Mouse (Mus musculus) stomach, embryonic 16.5 days (tissue): Measurements from ENCODE around the gene Lrguk. TPM values are rescaled to one million over a fixed set of nuclear protein-coding genes. Genes with fewer than 3 reads are reported as not detected.
A peak's percentile ranks its signal among the peaks of the same experiment; 100 is the strongest.

Source experiments
- ATAC-seq: fragments of 200-750 bp; cut with Nextera tagmentation; 2 replicates; pipeline ENCODE4 v1.8.0; 2017; ENCODE audit warnings: moderate number of reproducible peaks, moderate TSS enrichment; ENCODE audit not compliant: insufficient read depth, low FRiP score
- H3K27ac ChIP-seq: fragments of 300-500 bp; sonication (generic); 2 replicates; pipeline ENCODE4 v1.5.1; 2014; ENCODE audit warnings: low read length
- H3K27me3 ChIP-seq: fragments of 300-500 bp; sonication (generic); 2 replicates; pipeline ENCODE4 v1.6.1; 2014; ENCODE audit warnings: low read length, control low read depth, mixed read lengths; ENCODE audit not compliant: control insufficient read depth, insufficient read depth
- H3K36me3 ChIP-seq: fragments of 300-500 bp; sonication (generic); 2 replicates; pipeline ENCODE4 v1.6.1; 2014; ENCODE audit warnings: low read length; ENCODE audit not compliant: control insufficient read depth, insufficient read depth
- H3K4me1 ChIP-seq: fragments of 300-500 bp; sonication (generic); 2 replicates; pipeline ENCODE4 v1.6.1; 2014; ENCODE audit warnings: low read length, control low read depth, mixed read lengths; ENCODE audit not compliant: control insufficient read depth, insufficient read depth
- H3K4me2 ChIP-seq: fragments of 300-500 bp; sonication (generic); 2 replicates; pipeline ENCODE4 v1.6.1; 2014; ENCODE audit warnings: low read depth, low read length, mixed read lengths
- H3K4me3 ChIP-seq: fragments of 300-500 bp; sonication (generic); replicated peaks from 2 replicates; pipeline ENCODE4 v1.5.1; 2014; ENCODE audit warnings: mild to moderate bottlenecking, low read length
- H3K9ac ChIP-seq: fragments of 300-500 bp; sonication (generic); 2 replicates; pipeline ENCODE4 v1.6.1; 2014; ENCODE audit warnings: low read length
- H3K9me3 ChIP-seq: fragments of 300-500 bp; sonication (generic); replicated peaks from 2 replicates; pipeline ENCODE4 v1.6.1; 2016; ENCODE audit warnings: low read length, control low read depth; ENCODE audit not compliant: control insufficient read depth
- WGBS: fragments of 180-500 bp; shearing (Covaris S2); extraction: QIAGEN DNeasy Blood & Tissue Kit; methylation state at CpG from one replicate; pipeline ENCODE4 v1.1.7; 2014; 5-methylcytosine and 5-hydroxymethylcytosine counted together
- polyA plus RNA-seq: library from polyadenylated mRNA; unstranded; fragments of >200 nt; fragmentation: Nextera tagmentation; extraction: Ambion mirVana; gene quantifications from 2 replicates; pipeline ENCODE4 v1.2.1, GENCODE M21; 2015

Lrguk gene
- polyA plus RNA-seq, 1 experiment from 2014 or later, result 0.44 TPM

GRCm38 (mm10) chr6:34149066-34149465, 119.8 kb downstream of the Lrguk start:
- Histone ChIP-seq H3K9me3 (no peaks in the 10 kb centered on the region), H3K4me2 (no peak overlapping the region), H3K4me1 (peaks cover 17% of the 10 kb centered on the region), H3K9ac (no peak overlapping the region), H3K27me3 (no peaks in the 10 kb centered on the region), H3K4me3 (no peak overlapping the region), H3K36me3 (no peaks in the 10 kb centered on the region), H3K27ac (no peak overlapping the region)
- no peak for ATAC-seq
- 80% methylated on average over 9 of the region's 9 CpGs for WGBS

GRCm38 (mm10) chr6:34149821-34150220, 120.6 kb downstream of the Lrguk start:
- no peak for ATAC-seq

GRCm38 (mm10) chr6:34153069-34154052, 124.1 kb downstream of the Lrguk start:
- ATAC-seq, result peak; percentile 41; the same call in 1 of the 2 replicates
- no peaks in the 10 kb centered on the region for H3K27me3 ChIP-seq
- H3K4me1 ChIP-seq, result peaks cover 45% of the 10 kb centered on the region
- peak overlapping the region; percentile 2; the same call in 1 of the 2 replicates for H3K4me2 ChIP-seq
- peak overlapping the region; percentile 82 for H3K27ac ChIP-seq
- H3K36me3 ChIP-seq, result peaks cover 13% of the 10 kb centered on the region; the same call in 1 of the 2 replicates
- H3K9me3 ChIP-seq, result no peaks in the 10 kb centered on the region
- H3K4me3 ChIP-seq, result no peak overlapping the region
- no peak overlapping the region for H3K9ac ChIP-seq
- WGBS, result 35% methylated on average over 18 of the region's 18 CpGs

More at GRCm38 (mm10) chr6:34149821-34150220, 120.6 kb downstream of the Lrguk start:
- Histone ChIP-seq H3K9me3 (no peaks in the 10 kb centered on the region), H3K4me1 (peaks cover 24% of the 10 kb centered on the region), H3K27ac (no peak overlapping the region), H3K4me3 (no peak overlapping the region), H3K4me2 (no peak overlapping the region), H3K36me3 (no peaks in the 10 kb centered on the region), H3K27me3 (no peaks in the 10 kb centered on the region), H3K9ac (no peak overlapping the region)
- 71% methylated on average over 1 of the region's 1 CpGs for WGBS

GRCm38 (mm10) chr6:34154202-34154601, 125.0 kb downstream of the Lrguk start:
- peak overlapping the region; percentile 82; the same call in 1 of the 2 replicates for H3K27ac ChIP-seq
- H3K4me3 ChIP-seq, result no peak overlapping the region
- H3K36me3 ChIP-seq, result peaks cover 17% of the 10 kb centered on the region; the same call in 1 of the 2 replicates
- peaks cover 45% of the 10 kb centered on the region for H3K4me1 ChIP-seq
- H3K4me2 ChIP-seq, result no peak overlapping the region
- peak; percentile 22; the same call in 1 of the 2 replicates for ATAC-seq
- no peaks in the 10 kb centered on the region for H3K9me3 ChIP-seq
- H3K27me3 ChIP-seq, result no peaks in the 10 kb centered on the region
- H3K9ac ChIP-seq, result no peak overlapping the region
- 32% methylated on average over 3 of the region's 3 CpGs for WGBS

GRCm38 (mm10) chr6:34155137-34155804, 126.0 kb downstream of the Lrguk start:
- peak; percentile 26; the same call in 1 of the 2 replicates for ATAC-seq
- Histone ChIP-seq H3K4me3 (no peak overlapping the region), H3K9me3 (no peaks in the 10 kb centered on the region), H3K9ac (peak overlapping the region; percentile 7; the same call in 1 of the 2 replicates), H3K4me1 (peaks cover 48% of the 10 kb centered on the region), H3K27me3 (no peaks in the 10 kb centered on the region), H3K36me3 (peaks cover 26% of the 10 kb centered on the region; the same call in 1 of the 2 replicates), H3K27ac (peak overlapping the region; percentile 64), H3K4me2 (no peak overlapping the region)
- 78% methylated on average over 15 of the region's 15 CpGs for WGBS

- Histone ChIP-seq H3K27ac (no peak overlapping the region), H3K27me3 (no peaks in the 10 kb centered on the region), H3K9me3 (no peaks in the 10 kb centered on the region), H3K4me2 (no peak overlapping the region), H3K4me1 (peaks cover 51% of the 10 kb centered on the region), H3K4me3 (no peak overlapping the region), H3K9ac (no peak overlapping the region), H3K36me3 (peaks cover 32% of the 10 kb centered on the region; the same call in 1 of the 2 replicates)
- no peak for ATAC-seq
- WGBS, result 39% methylated on average over 5 of the region's 5 CpGs
Observed at GRCm38 (mm10) chr6:34156057-34156456, 126.8 kb downstream of the Lrguk start.

GRCm38 (mm10) chr6:34156841-34157748, 127.8 kb downstream of the Lrguk start:
- peaks cover 51% of the 10 kb centered on the region for H3K4me1 ChIP-seq

GRCm38 (mm10) chr6:34159998-34160815, 131.0 kb downstream of the Lrguk start:
- H3K36me3 ChIP-seq, result peaks cover 35% of the 10 kb centered on the region; the same call in 1 of the 2 replicates

More at GRCm38 (mm10) chr6:34156841-34157748, 127.8 kb downstream of the Lrguk start:
- Histone ChIP-seq H3K27ac (no peak overlapping the region), H3K9ac (no peak overlapping the region), H3K36me3 (peaks cover 35% of the 10 kb centered on the region; the same call in 1 of the 2 replicates), H3K4me2 (no peak overlapping the region), H3K27me3 (no peaks in the 10 kb centered on the region), H3K4me3 (no peak overlapping the region), H3K9me3 (no peaks in the 10 kb centered on the region)
- no peak for ATAC-seq
- 78% methylated on average over 14 of the region's 14 CpGs for WGBS

More at GRCm38 (mm10) chr6:34159998-34160815, 131.0 kb downstream of the Lrguk start:
- Histone ChIP-seq H3K4me1 (peaks cover 23% of the 10 kb centered on the region), H3K4me3 (no peak overlapping the region), H3K27ac (no peak overlapping the region), H3K4me2 (no peak overlapping the region), H3K27me3 (no peaks in the 10 kb centered on the region), H3K9me3 (no peaks in the 10 kb centered on the region), H3K9ac (no peak overlapping the region)
- 54% methylated on average over 23 of the region's 23 CpGs for WGBS
- ATAC-seq, result no peak
